Mouse (Mus musculus): ENCODE data around the gene Epb41l1. TPM values are rescaled to one million over a fixed set of nuclear protein-coding genes. Genes with fewer than 3 reads are reported as not detected.

Gene Epb41l1
- polyA plus RNA-seq, 1 experiment from 2014 or later: 1.0 TPM

DNA sequence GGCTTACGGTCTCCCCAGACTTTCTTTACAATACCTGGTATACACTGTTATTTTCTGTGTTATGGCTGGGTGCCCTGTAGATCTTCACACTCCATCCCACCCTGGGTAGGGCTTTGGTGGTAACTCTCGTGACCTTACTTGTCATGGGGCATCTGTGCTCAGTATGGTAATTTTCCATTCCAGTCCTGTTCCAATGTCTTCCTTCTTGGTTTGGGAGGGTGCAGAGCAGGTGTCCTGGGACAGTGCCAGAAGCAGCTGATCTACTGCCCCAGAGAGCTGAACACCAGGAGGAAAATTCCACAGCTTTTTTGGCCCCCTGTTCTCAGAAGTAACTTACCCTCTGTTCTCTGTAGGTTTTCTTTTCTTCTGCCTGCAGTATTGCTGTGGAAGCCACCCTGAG is 145.8 kb downstream of the Epb41l1 start:
- Histone ChIP-seq H3K4me2 (no peak overlapping the region), H3K27ac (no peak overlapping the region), H3K4me1 (peaks cover 5% of the 10 kb centered on the region), H3K4me3 (no peak overlapping the region), H3K36me3 (peaks cover 58% of the 10 kb centered on the region), H3K27me3 (replicated peaks) (no peaks in the 10 kb centered on the region), H3K9me3 (replicated peaks) (no peaks in the 10 kb centered on the region), H3K9ac (no peak overlapping the region)
- 84% methylated on average over 2 of the region's 2 CpGs for WGBS (ENCODE audit: insufficient replicate concordance)
- ATAC-seq: no peak

DNA sequence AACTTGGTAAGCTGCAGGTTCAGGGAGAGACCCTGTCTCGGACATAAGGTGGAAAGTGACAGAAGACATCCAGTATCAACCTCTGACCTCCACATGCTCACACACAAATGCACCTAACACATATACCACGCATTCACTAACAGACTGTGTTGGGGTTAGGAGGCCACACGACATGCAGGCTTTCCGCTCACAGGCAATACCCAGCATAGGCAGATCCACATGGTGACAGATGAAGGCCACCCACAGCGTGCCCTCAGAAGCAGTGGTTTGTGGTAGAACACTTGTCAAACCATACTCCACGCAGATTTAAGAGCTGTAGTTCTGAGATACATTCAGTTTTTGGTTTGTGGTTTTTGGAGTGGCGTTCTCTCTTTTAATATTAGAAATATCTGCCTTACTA is 147.9 kb downstream of the Epb41l1 start:
- no peak overlapping the region for H3K4me3 ChIP-seq
- no peak overlapping the region for H3K9ac ChIP-seq
- H3K9me3 ChIP-seq (replicated peaks): no peaks in the 10 kb centered on the region
- H3K27me3 ChIP-seq (replicated peaks): no peaks in the 10 kb centered on the region
- WGBS (ENCODE audit: insufficient replicate concordance): 77% methylated on average over 7 of the region's 7 CpGs
- H3K4me2 ChIP-seq: no peak overlapping the region
- no peaks in the 10 kb centered on the region for H3K4me1 ChIP-seq
- ATAC-seq: no peak
- H3K36me3 ChIP-seq: peaks cover 51% of the 10 kb centered on the region
- no peak overlapping the region for H3K27ac ChIP-seq

DNA sequence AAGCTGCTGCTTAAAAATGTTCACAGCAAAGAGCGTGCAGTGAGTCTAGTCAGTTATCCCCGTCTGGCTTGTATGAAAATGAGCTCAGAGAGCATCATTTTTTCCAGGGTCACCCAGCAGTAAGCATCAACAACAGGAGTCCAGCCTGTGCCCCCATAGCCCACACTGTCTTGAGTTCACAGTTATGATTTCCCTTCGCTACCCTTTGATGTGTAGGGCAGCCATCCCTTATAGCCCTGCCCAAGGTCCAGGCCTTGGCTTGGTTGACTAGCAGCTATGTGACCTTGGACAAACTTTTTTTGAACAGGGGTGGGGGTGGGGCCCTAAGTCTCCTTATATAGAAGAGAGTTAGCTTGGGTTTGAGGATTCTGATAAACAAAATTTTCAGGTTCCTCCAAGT is 148.6 kb downstream of the Epb41l1 start:
- WGBS (ENCODE audit: insufficient replicate concordance): 74% methylated on average over 3 of the region's 3 CpGs
- no peak overlapping the region for H3K27ac ChIP-seq
- H3K4me1 ChIP-seq: no peaks in the 10 kb centered on the region
- H3K36me3 ChIP-seq: peaks cover 45% of the 10 kb centered on the region
- H3K4me3 ChIP-seq: no peak overlapping the region
- H3K9ac ChIP-seq: no peak overlapping the region
- no peaks in the 10 kb centered on the region for H3K9me3 ChIP-seq (replicated peaks)
- no peaks in the 10 kb centered on the region for H3K27me3 ChIP-seq (replicated peaks)
- ATAC-seq: no peak
- H3K4me2 ChIP-seq: no peak overlapping the region

DNA sequence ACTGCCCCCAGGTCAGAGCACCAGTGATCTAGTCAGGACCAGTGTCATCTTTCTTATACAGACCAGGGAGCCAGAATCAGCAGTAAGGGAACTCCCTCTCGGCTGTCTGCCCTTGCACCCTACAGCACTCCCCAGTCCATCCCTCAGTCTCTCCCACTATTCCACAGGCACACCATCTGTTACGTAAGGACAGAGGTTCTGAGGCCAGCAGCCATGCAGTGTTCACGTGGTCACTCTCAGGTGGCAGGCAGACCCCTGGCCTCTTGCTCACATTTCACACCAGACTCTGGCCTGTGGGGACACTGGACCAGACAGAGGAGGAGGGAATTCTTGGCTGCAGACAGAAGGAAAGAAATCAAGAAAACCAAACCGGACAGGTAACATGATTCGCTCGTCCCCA is 150.8 kb downstream of the Epb41l1 start:
- no peaks in the 10 kb centered on the region for H3K9me3 ChIP-seq (replicated peaks)
- peaks cover 6% of the 10 kb centered on the region; the same call in 1 of the 2 replicates for H3K27me3 ChIP-seq (replicated peaks)
- peaks cover 31% of the 10 kb centered on the region for H3K36me3 ChIP-seq
- H3K4me2 ChIP-seq: no peak overlapping the region
- 70% methylated on average over 6 of the region's 6 CpGs for WGBS (ENCODE audit: insufficient replicate concordance)
- ATAC-seq: no peak
- no peak overlapping the region for H3K27ac ChIP-seq
- no peaks in the 10 kb centered on the region for H3K4me1 ChIP-seq
- H3K9ac ChIP-seq: no peak overlapping the region
- no peak overlapping the region for H3K4me3 ChIP-seq

DNA sequence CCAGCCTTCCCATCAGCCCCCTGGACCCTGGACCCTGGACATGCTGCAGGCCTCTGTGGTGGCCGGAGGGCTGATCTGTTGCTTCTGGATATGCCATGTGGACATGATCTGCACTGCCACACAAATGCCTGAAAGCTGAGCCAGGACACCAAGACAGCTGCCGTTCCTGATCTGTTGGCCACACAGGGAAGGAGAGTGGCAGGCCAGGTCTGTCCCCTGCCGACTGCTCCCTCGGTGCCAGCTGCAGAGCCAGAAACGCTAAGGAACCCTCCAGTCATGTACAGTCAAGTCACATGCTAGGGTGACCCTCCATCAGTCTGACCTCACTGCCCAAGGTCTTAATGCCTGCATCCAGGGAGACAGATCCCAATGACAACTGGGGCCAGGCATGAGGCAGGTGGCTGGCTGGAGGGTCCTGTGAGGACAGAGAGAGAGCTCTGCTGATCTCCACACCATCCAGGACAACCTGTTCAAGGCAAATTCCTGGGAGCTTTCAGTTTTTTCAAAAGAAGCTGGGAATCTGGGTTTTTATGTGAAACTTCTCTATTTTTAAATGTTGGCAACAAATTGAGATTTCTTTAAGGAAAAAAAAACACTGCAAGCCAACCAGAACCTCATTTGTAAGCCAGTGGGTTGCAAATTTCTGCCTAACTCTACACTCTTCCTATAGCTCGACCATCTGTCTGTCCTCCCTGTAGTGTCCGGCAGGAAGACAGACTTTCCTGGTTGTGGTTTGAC is 156.3 kb downstream of the Epb41l1 start:
- WGBS (ENCODE audit: insufficient replicate concordance): 54% methylated on average over 7 of the region's 7 CpGs
- no peak for ATAC-seq
- Histone ChIP-seq H3K4me1 (no peaks in the 10 kb centered on the region), H3K9me3 (replicated peaks) (no peaks in the 10 kb centered on the region), H3K36me3 (no peaks in the 10 kb centered on the region), H3K9ac (no peak overlapping the region), H3K4me2 (no peak overlapping the region), H3K27ac (no peak overlapping the region), H3K27me3 (replicated peaks) (peaks cover 13% of the 10 kb centered on the region; the same call in 1 of the 2 replicates), H3K4me3 (no peak overlapping the region)

DNA sequence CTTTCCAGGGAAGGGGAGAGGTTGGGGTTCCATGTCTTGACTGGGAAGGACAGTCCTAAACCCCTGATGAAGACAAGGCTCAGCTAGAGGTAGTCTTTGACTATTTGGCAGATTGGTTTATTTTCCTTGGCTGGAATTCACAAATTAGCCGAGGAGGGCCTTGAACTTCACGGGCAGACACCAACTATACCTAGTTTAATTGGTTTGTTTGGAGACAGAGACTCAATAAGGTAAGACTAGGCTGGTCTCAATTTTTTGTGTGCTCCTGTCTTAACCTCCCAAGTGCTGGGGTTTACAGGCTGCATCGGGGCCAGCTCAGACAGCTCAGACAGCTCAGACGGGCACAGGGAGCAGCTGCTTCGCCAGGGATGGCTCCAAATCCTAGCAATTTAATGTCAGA is 159.8 kb downstream of the Epb41l1 start:
- Histone ChIP-seq H3K36me3 (no peaks in the 10 kb centered on the region), H3K4me3 (no peak overlapping the region), H3K9ac (no peak overlapping the region), H3K27ac (no peak overlapping the region), H3K4me2 (no peak overlapping the region), H3K9me3 (replicated peaks) (no peaks in the 10 kb centered on the region), H3K27me3 (replicated peaks) (peaks cover 30% of the 10 kb centered on the region; the same call in 1 of the 2 replicates), H3K4me1 (no peaks in the 10 kb centered on the region)
- ATAC-seq: no peak
- 47% methylated on average over 5 of the region's 5 CpGs for WGBS (ENCODE audit: insufficient replicate concordance)

DNA sequence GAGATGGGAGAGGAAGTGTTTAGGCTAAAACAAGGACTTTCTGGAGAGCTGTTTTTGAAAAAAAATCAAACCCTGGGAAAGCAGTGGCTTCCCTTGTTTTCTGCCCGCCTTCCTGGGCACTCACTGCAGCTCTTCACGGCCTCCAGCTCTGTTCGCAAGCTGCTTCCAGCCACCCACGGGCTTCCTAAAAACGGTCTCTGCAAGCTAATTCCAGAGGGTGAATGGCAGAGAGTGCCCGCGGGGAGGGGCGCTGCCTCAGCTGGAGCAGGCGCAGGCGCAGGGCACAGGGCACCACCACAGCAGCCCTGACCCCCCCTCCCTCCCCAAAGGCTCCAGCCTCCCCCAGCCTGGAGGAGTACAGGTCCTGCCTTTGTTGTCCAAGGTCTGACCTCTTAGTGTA is 160.5 kb downstream of the Epb41l1 start:
- H3K27ac ChIP-seq: no peak overlapping the region
- H3K36me3 ChIP-seq: no peaks in the 10 kb centered on the region
- WGBS (ENCODE audit: insufficient replicate concordance): 54% methylated on average over 10 of the region's 10 CpGs
- H3K4me3 ChIP-seq: no peak overlapping the region
- H3K9me3 ChIP-seq (replicated peaks): no peaks in the 10 kb centered on the region
- H3K4me1 ChIP-seq: no peaks in the 10 kb centered on the region
- no peak overlapping the region for H3K9ac ChIP-seq
- ATAC-seq: no peak
- H3K4me2 ChIP-seq: no peak overlapping the region
- H3K27me3 ChIP-seq (replicated peaks): peaks cover 24% of the 10 kb centered on the region; the same call in 1 of the 2 replicates

DNA sequence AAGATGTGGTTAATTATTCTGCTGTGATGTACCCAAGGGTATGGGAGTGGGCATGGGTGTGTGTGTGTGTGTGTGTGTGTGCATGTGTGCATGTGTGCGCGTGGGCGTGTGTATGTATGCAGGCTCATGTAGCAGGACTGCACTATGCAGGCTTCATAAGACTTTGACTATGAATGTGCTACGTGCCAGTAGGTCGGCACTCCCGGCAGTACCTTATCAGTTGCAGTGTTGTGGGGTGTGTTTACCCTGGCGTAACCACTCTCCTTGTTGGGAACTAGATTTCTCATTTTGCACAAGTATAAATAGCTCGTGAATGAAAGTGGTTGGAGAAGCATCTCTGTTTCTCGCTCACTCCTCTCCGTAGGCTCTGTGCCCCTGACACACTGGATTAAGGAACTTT is 162.2 kb downstream of the Epb41l1 start:
- Histone ChIP-seq H3K4me3 (no peak overlapping the region), H3K27ac (no peak overlapping the region), H3K27me3 (replicated peaks) (peaks cover 24% of the 10 kb centered on the region; the same call in 1 of the 2 replicates), H3K4me2 (no peak overlapping the region), H3K36me3 (no peaks in the 10 kb centered on the region), H3K4me1 (no peaks in the 10 kb centered on the region), H3K9me3 (replicated peaks) (no peaks in the 10 kb centered on the region), H3K9ac (no peak overlapping the region)
- WGBS (ENCODE audit: insufficient replicate concordance): 61% methylated on average over 10 of the region's 10 CpGs
- ATAC-seq: no peak

DNA sequence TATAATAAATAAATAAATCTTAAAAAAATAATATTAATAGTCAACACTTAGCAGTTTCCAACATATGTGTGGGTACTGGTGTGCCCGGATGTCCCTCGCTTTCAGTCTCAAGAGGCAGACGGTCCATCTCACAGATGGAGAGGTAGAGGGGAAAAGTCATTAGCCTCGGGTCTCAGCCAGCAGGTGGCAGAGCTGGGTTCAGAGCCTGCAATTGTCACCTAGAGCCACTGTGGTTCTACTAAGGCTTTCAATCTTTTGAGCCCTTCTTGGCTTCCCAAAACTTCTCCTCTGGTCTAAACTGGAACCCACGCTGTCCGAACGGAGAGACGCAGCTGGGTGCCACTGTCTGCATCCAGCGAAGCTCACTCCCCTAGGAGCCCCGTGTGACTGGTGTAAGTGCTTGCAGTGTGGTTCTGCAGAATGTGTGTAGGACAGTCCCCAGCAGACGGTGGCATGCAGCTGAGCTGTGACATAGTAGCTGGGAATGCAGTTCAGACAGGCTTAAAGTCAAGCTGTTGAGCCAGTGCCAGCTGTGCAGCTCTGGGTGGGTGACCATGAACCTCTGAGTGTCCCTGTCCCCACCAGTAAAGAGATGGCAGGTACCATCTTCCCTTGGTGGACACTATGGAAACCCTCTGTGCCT is 163.6 kb downstream of the Epb41l1 start:
- H3K9me3 ChIP-seq (replicated peaks): no peaks in the 10 kb centered on the region
- no peak overlapping the region for H3K9ac ChIP-seq
- H3K4me1 ChIP-seq: no peaks in the 10 kb centered on the region
- H3K36me3 ChIP-seq: no peaks in the 10 kb centered on the region
- peaks cover 21% of the 10 kb centered on the region; the same call in 1 of the 2 replicates for H3K27me3 ChIP-seq (replicated peaks)
- no peak overlapping the region for H3K27ac ChIP-seq
- H3K4me3 ChIP-seq: no peak overlapping the region
- no peak overlapping the region for H3K4me2 ChIP-seq
- 42% methylated on average over 11 of the region's 11 CpGs for WGBS (ENCODE audit: insufficient replicate concordance)
- no peak for ATAC-seq

DNA sequence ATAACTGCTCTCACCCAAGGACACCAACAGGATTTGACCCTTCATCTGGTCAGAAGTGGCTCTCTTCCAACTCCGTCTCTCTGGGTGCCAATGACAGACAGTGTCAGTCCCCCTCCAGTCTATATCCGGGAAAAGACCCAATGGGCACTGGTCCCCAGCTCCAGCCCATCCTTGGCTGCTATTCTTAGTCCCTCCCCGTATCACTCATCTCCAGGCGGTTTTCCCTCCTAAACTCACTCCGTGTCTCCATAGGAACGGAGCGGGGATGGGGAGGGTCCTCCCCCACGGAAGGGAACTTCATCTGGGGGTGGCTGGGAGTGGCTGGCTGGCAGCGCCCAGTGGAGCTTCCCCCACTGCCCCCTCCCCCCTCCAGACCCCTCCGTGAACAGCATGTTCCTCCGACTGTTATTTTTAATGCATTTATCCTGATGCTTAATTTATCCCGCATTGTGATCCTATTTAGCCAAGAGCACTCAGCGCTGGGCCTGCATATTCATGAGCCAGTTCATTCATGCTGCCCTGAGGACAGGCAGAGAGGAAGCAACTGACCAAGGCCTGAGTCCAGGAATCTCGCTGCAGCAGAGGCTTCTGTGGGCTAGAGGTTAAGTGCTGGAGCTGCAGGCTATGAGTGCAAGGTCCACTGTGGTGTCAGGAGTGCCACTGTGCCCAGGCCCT is 164.2 kb downstream of the Epb41l1 start:
- no peak overlapping the region for H3K4me3 ChIP-seq
- peaks cover 21% of the 10 kb centered on the region; the same call in 1 of the 2 replicates for H3K27me3 ChIP-seq (replicated peaks)
- ATAC-seq: no peak
- no peaks in the 10 kb centered on the region for H3K36me3 ChIP-seq
- WGBS (ENCODE audit: insufficient replicate concordance): 54% methylated on average over 14 of the region's 14 CpGs
- H3K4me1 ChIP-seq: no peaks in the 10 kb centered on the region
- no peak overlapping the region for H3K4me2 ChIP-seq
- no peaks in the 10 kb centered on the region for H3K9me3 ChIP-seq (replicated peaks)
- no peak overlapping the region for H3K9ac ChIP-seq
- H3K27ac ChIP-seq: no peak overlapping the region

DNA sequence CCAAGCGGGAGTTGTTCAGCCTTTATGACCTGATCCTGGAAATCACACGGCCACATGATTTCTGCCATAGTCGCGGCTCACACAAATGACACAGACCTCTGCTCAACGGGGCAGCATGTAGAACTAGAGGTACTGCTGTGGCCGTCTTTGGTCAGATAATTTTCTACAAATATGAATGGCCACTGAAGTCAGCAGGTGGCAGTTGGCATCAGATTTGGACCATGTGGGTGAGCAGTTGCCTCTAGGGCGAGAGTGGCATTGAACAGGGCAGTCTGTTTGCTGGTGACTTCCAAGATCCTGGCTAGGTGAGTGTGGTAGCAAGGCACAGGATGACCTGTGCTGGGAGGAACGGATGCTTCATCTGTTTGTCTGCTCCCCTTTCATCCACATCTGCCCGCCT is 168.8 kb downstream of the Epb41l1 start:
- Histone ChIP-seq H3K36me3 (no peaks in the 10 kb centered on the region), H3K9me3 (replicated peaks) (no peaks in the 10 kb centered on the region), H3K4me3 (no peak overlapping the region), H3K9ac (no peak overlapping the region), H3K27ac (no peak overlapping the region), H3K27me3 (replicated peaks) (peaks cover 5% of the 10 kb centered on the region; the same call in 1 of the 2 replicates), H3K4me1 (no peaks in the 10 kb centered on the region), H3K4me2 (no peak overlapping the region)
- ATAC-seq: no peak
- 75% methylated on average over 9 of the region's 9 CpGs for WGBS (ENCODE audit: insufficient replicate concordance)
